Mouse (Mus musculus) neural tube, embryonic 10.5 days (tissue): Measurements from ENCODE around the gene Haao.

Source experiments
- DNase-seq: peaks from one replicate; pipeline ENCODE4 v3.0.0-alpha.2; 2017; ENCODE audit warnings: low spot score; ENCODE audit errors: extremely low spot score

Gene Haao

DNA sequence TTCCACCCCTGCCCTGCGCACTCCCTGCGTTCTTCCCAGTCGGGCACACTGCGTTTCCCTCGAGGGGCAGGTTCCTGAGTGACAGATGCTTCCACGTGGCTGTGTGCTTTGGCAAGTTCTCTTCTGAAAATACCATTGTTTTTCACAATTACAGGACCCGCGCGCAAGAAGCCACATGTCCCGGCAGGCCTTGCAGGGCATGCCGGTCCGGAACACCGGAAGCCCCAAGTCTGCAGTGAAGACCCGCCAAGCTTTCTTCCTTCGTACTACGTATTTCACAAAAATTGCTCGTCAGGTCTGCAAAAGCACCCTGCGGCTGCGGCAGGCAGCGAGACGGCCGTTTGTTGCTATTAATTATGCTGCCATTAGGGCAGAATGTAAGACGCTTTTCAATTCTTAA is 55.4 kb downstream of the Haao start:
- DNase-seq = no peak

DNA sequence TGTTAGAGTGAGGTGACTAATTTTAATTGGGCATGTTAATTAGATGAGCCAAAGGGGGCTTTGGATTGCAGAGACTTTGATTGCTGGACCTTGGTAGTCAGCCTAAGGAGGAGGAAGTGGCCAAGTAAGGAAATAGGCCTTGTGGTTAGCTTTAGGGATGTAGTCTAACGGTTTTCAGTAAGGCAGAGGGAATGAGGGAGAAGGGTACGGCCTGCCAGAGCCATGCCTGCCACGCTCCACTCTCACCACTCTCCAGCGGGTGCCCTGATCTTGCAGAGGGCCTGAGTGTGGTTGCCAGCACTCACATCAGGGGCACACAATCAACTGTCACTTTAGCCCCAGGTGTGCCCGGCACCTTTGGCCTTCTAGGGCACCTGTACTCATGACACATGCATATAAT is 57.6 kb downstream of the Haao start:
- no peak for DNase-seq

DNA sequence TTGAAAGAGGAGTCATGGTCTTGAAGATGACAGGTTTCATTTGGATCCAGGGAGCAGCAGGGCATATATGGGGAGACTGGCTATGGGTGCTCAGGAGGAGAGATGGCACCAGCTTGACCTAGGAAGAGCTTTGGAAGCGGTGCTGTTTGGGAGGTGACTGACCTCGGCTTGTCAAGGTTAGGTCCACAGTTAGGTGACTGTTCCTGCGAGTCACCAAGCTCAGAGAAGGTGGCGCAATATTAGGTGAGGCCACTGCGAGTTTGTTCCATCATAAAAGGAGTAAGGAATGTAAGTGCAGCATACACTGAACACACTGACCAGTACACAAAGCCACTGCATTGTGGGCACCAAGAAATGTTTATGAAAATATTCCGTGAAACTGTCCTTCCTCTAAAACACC is 61.3 kb downstream of the Haao start:
- no peak for DNase-seq

DNA sequence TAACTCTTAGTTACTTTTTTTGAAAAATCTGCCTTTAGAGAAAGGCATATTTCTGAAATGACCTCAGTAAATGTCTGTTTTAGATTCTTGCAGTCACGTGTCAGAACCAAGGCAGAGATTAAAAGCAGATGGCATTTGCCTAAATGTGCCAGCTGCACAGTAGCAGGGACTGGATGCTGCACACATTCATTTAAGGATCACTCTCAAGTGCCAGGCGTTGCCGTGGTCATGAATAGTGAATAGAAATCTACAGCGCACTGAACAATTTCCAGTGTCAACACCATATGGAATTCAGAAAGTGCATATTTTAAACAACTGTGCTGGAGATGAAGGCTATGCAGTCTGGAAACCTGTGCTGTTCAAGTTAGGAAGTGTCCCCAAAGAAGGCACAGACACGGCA is 65.0 kb downstream of the Haao start:
- DNase-seq = no peak
